Mouse (Mus musculus) bone marrow macrophage, adult 2 months (primary cell): Measurements from ENCODE around the gene Xpo6.

Source experiments
- CTCF ChIP-seq: IDR thresholded peaks from 2 replicates; pipeline ENCODE4 v1.5.1; 2012; ENCODE audit warnings: low read depth, mild to moderate bottlenecking, low read length, moderate library complexity
- POLR2A ChIP-seq: IDR thresholded peaks from 2 replicates; pipeline ENCODE4 v1.6.1; 2012; ENCODE audit warnings: mild to moderate bottlenecking, low read depth, low read length, borderline replicate concordance

- TF ChIP-seq POLR2A (no peak), CTCF (no peak)
Measured at GRCm38 (mm10) chr7:126080949-126081654, 119.2 kb downstream of the Xpo6 start.
